Mouse (Mus musculus): ENCODE measurements around the gene Svop. TPM values are rescaled to one million over a fixed set of nuclear protein-coding genes. Genes with fewer than 3 reads are reported as not detected.

Svop gene
- total and polyA plus RNA-seq, 3 experiments = 0.31 to 0.51 (median 0.38) TPM

DNA sequence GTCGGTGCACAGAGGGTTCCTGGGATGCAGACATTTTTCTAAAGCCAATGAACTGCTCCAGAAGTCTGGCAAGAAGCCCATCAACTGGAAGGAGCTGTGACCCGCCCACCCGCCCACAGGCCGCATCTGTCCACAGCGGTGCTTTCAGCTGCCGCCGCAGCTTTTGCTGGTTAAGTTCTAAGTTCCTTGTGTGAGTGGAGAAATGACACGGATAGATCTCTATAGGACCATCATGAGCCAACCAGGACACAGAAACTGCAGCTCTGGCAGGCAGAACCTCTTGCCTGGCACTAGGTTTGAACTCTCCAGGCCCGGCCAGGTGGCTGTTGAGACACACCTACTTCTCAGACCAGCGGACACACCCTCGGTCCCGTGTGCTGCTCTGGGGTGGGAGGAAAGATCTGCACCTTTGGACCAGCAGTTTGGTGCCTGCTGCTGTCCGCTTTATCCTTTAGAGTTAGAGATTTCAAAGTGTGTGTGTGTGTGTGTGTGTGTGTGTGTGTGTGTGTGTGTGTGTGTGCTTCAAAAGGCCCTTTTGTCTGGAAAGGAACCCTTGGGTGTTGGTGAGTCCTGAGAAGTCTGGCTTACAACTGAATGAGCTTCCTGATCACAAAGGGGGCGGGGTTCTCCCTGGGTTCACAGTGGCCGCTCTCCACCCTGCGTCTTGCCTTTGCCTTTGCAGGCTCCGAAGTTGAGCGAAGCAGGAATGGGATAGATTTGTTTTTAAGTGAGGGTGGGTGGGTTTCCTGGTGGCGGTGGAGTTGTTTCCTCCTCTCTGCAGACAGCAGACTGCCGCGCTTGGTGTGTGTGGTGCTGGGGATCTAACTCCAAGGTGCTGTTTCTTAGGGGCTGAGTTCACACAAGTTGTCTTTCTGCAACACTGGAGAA lies 47.2 kb upstream of the Svop start:
- H3K27me3 ChIP-seq (replicated peaks) = no peaks in the 10 kb centered on the region
- H3K4me3 ChIP-seq (replicated peaks in 1 of 3; ENCODE audit: low read depth in 2 of 3, low read length in 2 of 3, poor library complexity in 1 of 3) = no peak overlapping the region
- H3K79me2 ChIP-seq (replicated peaks; ENCODE audit: control insufficient read depth, extremely low read depth, insufficient read depth, poor library complexity, severe bottlenecking) = peaks cover 2% of the 10 kb centered on the region; the same call in 1 of the 2 replicates
- DNase-seq (ENCODE audit: extremely low read depth) = no peak
- no peak overlapping the region for H3K4me2 ChIP-seq (ENCODE audit: insufficient read depth, low read depth, poor library complexity, severe bottlenecking)
- peaks cover 1 to 49% of the 10 kb centered on the region in 2 experiments; a peak in 3 of 4 replicates for H3K4me1 ChIP-seq (ENCODE audit: control insufficient read depth in 1 of 2, insufficient read depth in 2 of 2)
- no peak overlapping the region for H3K9ac ChIP-seq (ENCODE audit: insufficient read depth, low read depth)
- H3K36me3 ChIP-seq (replicated peaks in 1 of 2; ENCODE audit: control insufficient read depth in 1 of 2, insufficient read depth in 1 of 2, low read length in 1 of 2) = peaks cover 47 to 72% of the 10 kb centered on the region in 2 experiments
- H3K27ac ChIP-seq (ENCODE audit: insufficient read depth, low read depth) = no peak overlapping the region
- H3K9me3 ChIP-seq (replicated peaks; ENCODE audit: low read length) = no peaks in the 10 kb centered on the region
- in situ Hi-C loops (cut with MboI; ENCODE audit: low pct_ligation_motif_present, low pct_unique_long_range_greater_than_20kb, low sequenced_read_pairs) = no loop called here
- no peak for TF ChIP-seq POLR2A (IDR thresholded peaks at IDR 0.05; ENCODE audit: low read depth, low read length)
- TF ChIP-seq MEF2A (IDR thresholded peaks at IDR 0.05; ENCODE audit: borderline replicate concordance, low read depth, low read length) = no peak
- TF ChIP-seq USF1 (IDR thresholded peaks at IDR 0.05; ENCODE audit: low read depth, low read length) = no peak
- no peak for TF ChIP-seq CHD1 (IDR thresholded peaks at IDR 0.05; ENCODE audit: low read depth, low read length)
- dilution Hi-C loops (cut with MboI; ENCODE audit: extremely low pct_ligation_motif_present, extremely low pct_unique_long_range_greater_than_20kb, low sequenced_read_pairs) = no loop called here

DNA sequence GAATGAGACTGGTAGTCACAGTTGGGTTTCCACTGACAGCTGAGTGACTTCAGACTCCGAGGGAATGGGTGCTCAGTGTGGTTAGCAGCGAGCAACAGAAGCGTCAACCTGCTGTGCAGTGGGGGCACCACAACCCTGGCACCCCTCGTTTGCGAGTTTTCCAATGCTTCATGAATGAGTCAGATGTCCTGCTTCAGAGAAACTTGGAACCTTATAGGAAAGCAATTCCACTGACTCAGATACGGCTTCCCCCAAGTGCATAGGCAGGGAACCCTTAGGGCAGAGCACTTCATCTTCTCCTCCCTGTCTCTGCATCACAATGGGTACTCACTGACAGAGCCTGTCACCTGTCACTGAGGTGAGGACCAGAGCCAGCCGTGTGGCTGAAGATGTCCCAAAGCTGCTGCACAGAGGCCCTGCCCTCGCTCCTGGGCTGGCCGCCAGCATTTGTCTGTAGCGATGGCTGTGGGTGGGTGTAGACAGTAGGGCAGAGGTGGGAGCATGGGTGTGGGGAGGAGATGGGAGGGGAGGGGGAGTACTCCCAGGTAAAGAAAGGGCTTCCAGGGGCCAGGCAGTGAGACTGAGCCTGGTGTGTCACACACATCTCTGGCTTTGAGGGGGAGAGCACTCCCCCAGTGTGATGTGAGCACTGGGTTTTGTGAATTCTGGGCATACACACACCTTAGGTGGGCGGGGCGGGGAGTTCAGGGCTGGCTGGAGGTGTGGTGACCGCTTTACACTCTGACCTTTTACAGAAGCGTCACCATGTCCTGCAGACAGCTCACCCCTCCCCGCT lies 46.3 kb upstream of the Svop start:
- no peak overlapping the region for H3K4me3 ChIP-seq (replicated peaks in 1 of 3; ENCODE audit: low read depth in 2 of 3, low read length in 2 of 3, poor library complexity in 1 of 3)
- H3K9ac ChIP-seq (ENCODE audit: insufficient read depth, low read depth) = no peak overlapping the region
- no peaks in the 10 kb centered on the region for H3K9me3 ChIP-seq (replicated peaks; ENCODE audit: low read length)
- in situ Hi-C loops (cut with MboI; ENCODE audit: low pct_ligation_motif_present, low pct_unique_long_range_greater_than_20kb, low sequenced_read_pairs) (no loop called here), dilution Hi-C loops (cut with MboI; ENCODE audit: extremely low pct_ligation_motif_present, extremely low pct_unique_long_range_greater_than_20kb, low sequenced_read_pairs) (no loop called here)
- H3K4me1 ChIP-seq (ENCODE audit: control insufficient read depth in 1 of 2, insufficient read depth in 2 of 2) = peaks cover 3 to 49% of the 10 kb centered on the region in 2 experiments; a peak in 3 of 4 replicates
- no peak for TF ChIP-seq KAT2A (IDR thresholded peaks at IDR 0.05; ENCODE audit: insufficient replicate concordance, low read length)
- no peak for TF ChIP-seq TBP (conservative IDR thresholded peaks at IDR 0.05; ENCODE audit: low read depth, low read length)
- no peak for TF ChIP-seq TCF12 (IDR thresholded peaks at IDR 0.05; ENCODE audit: low read depth, low read length)
- TF ChIP-seq CHD1 (IDR thresholded peaks at IDR 0.05; ENCODE audit: low read depth, low read length) = no peak
- TF ChIP-seq RCOR1 (conservative IDR thresholded peaks at IDR 0.05; ENCODE audit: low read depth, low read length) = no peak
- no peak for TF ChIP-seq SIN3A (IDR thresholded peaks at IDR 0.05; ENCODE audit: low read length)
- no peak for TF ChIP-seq ZMIZ1 (IDR thresholded peaks at IDR 0.05; ENCODE audit: low read depth, low read length)
- H3K27ac ChIP-seq (ENCODE audit: insufficient read depth, low read depth) = no peak overlapping the region
- peaks cover 6% of the 10 kb centered on the region for H3K79me2 ChIP-seq (replicated peaks; ENCODE audit: control insufficient read depth, extremely low read depth, insufficient read depth, poor library complexity, severe bottlenecking)
- H3K4me2 ChIP-seq (ENCODE audit: insufficient read depth, low read depth, poor library complexity, severe bottlenecking) = no peak overlapping the region
- peaks cover 47 to 79% of the 10 kb centered on the region in 2 experiments for H3K36me3 ChIP-seq (replicated peaks in 1 of 2; ENCODE audit: control insufficient read depth in 1 of 2, insufficient read depth in 1 of 2, low read length in 1 of 2)
- no peaks in the 10 kb centered on the region for H3K27me3 ChIP-seq (replicated peaks)
- DNase-seq (ENCODE audit: extremely low read depth) = no peak
